Mouse (Mus musculus): ENCODE measurements around the gene Lrrc61. TPM values are rescaled to one million over a fixed set of nuclear protein-coding genes. Genes with fewer than 3 reads are reported as not detected.

Lrrc61 gene
- total RNA-seq, 2 experiments from 2014 or later, result 35.4 to 40.3 TPM

GRCm38 (mm10) chr6:48546271-48546670, 8.3 kb upstream of the Lrrc61 start:
- DNase-seq (ENCODE audit: low spot score in 2 of 2), result peak in 1 of 2 experiments; percentile 51

- DNase-seq (ENCODE audit: low spot score in 2 of 2), result no peak
Observed at GRCm38 (mm10) chr6:48546858-48547257, 7.7 kb upstream of the Lrrc61 start.

- DNase-seq (ENCODE audit: low spot score in 2 of 2), result no peak
Observed at GRCm38 (mm10) chr6:48548314-48548713, 6.3 kb upstream of the Lrrc61 start.

- no peak for DNase-seq (ENCODE audit: low spot score in 2 of 2)
Observed at GRCm38 (mm10) chr6:48552918-48553317, 1.7 kb upstream of the Lrrc61 start.

GRCm38 (mm10) chr6:48553819-48554218, 777 bp upstream of the Lrrc61 start:
- DNase-seq (ENCODE audit: low spot score in 2 of 2), result no peak

- DNase-seq (ENCODE audit: low spot score in 2 of 2), result peak; percentile 61 to 62
Observed at GRCm38 (mm10) chr6:48555104-48555890, 701 bp downstream of the Lrrc61 start.

DNA sequence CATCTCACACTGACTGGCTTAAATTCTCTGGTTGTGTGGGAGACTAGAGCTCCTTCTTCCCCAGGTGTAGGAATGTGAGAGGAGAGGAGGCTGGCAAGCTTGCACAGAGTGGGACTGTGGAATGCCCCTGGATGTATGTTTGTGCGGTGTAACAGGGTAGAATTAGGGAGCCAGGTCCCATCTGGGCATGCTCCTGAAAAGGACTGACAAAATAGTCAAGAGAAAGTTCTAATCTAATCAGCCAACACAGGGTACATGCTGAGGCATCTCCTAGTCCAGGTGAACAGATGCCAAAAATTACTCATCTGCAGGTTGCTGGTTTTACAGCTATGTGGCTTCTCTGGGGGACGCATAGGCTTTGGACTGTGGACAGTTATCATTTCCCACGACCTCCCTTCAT, 1.4 kb downstream of the Lrrc61 start:
- DNase-seq (ENCODE audit: low spot score in 2 of 2), result no peak

- DNase-seq (ENCODE audit: low spot score in 2 of 2), result no peak
Observed at GRCm38 (mm10) chr6:48565693-48566310, 11.2 kb downstream of the Lrrc61 start.

DNA sequence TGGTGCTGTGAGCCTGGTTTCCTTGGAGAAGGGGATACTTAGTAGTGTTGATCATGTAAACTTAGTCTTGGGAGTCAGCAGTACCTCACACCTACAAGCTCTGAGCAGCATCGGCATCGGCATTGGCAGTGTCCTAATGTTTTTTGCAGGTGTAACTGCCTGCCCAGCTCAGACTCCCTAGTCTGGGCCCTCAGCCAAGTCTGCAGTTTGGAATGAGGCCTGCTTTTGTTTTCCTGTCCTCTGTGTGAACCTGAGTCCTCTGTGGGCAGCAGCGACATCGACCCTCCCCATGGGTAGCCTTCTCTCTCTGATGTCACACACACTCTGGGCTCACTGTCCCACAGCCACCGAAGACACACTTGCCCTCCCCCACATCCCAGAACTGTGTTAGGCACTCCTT, 11.7 kb downstream of the Lrrc61 start:
- no peak for DNase-seq (ENCODE audit: low spot score in 2 of 2)

DNA sequence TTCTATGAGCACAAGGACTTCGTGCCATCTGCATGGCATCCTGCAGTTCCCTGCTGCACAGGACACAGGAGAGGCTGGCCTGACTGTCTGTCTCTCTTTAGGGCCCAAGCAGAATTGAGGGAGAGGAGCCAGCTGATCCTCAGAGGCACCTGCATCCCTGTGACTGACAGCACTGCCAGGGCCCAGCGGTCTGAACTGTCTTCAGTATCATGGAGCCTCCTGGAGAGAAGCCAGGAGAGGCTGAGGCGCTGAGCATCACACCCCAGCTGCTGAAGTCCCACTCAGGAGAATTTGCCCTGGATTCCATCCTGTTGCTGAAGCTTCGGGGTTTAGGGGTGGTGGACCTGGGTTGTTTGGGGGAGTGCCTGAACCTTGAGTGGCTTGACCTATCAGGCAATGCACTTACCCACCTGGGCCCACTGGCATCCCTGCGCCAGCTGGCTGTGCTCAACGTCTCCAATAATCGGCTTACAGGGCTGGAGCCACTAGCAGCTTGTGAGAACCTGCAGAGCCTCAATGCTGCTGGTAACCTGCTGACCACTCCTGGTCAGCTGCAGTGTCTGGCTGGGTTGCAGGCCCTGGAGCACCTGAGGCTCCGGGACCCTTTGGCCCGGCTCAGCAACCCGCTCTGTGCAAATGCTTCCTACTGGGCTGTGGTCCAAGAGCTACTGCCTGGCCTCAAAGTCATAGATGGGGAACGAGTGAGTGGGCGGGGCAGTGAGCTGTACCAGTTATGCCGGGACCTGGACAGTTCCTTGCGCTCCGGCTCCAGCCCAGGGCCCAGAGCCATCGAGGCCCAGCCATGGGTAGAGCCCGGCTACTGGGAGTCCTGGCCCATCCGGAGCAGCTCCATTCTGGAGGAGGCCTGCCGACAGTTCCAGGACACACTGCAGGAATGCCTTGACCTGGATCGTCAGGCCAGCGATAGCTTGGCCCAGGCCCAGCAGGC, 13.7 kb downstream of the Lrrc61 start:
- DNase-seq (ENCODE audit: low spot score in 2 of 2), result no peak

DNA sequence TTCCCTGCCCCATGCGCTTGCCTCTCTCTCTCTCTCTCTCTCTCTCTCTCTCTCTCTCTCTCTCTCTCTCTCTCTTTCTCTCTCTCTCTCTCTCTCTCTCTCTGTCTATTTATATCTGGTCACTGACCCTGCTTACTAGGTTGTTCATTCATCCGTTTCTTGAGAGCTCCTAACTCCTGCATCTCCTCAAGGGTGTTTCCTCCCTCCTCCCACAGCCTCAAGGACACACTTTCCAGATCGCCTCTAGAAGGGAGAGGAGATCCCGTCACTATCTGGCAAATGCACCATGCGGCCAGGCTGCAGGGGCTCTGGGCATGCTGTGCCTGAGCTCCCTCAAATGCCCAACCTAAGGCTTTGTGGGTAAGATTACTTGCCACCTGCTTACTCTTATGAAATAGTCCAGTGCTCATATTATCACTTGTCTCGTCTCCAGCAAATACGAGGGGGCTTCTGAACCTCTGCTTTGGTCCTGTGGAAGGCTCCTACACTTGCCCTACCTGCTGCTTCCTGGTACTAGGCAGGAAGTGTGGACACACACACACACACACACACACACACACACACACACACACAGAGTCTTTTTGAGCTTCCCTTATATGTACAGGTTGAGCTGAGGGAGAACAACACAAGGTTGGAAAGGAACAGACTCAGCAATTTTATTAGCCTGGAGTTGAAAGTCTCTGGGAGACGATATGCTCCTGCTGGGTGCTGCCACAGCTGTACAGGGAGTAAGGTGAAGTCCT, 14.6 kb downstream of the Lrrc61 start:
- DNase-seq (ENCODE audit: low spot score in 2 of 2), result no peak

DNA sequence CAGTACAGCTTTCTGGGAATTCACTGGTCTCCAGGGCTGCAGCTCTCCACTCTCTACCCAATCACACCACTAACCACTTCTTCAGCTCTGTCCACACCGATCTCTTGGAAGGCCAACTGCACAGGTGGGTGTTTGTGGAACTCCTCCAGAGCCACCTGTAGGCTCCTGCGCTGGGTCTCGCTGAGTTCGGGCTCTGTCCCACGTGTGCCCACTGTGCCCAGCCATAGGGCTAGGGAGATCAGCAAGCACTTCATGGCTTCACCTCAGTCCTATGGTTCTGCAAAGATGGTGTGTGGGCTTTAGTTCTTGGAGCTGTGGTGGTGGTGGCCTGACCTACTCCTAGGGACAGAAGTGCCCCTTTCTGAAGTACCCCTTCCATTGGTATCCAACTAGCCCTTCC, 17.4 kb downstream of the Lrrc61 start:
- DNase-seq (ENCODE audit: low spot score in 2 of 2), result no peak

- DNase-seq (ENCODE audit: low spot score in 2 of 2), result no peak
Observed at GRCm38 (mm10) chr6:48572572-48573061, 18.0 kb downstream of the Lrrc61 start, which contains the start of gene Rarres2. TSS of gene Rarres2 (minus strand) at chr6:48572789.

DNA sequence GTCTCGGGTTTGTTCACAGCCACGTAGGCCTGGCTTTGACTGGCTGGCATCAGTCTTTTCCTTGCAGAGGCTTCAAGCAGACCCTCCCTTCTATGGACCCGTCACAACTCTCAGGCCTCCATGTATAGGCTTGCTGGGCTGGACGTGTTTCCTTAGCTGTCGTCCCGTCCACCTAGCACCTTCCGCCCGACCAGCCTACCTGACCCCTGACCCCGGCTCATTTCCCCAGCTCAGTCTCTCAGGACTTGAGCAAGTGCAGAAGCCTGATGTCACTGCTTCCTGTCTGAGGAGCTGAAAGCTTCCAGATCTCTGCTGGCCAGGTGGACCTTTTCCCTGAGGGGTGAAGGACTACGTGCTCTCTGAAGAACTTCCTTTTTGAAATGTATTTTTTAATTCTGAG, 18.7 kb downstream of the Lrrc61 start:
- no peak for DNase-seq (ENCODE audit: low spot score in 2 of 2)

DNA sequence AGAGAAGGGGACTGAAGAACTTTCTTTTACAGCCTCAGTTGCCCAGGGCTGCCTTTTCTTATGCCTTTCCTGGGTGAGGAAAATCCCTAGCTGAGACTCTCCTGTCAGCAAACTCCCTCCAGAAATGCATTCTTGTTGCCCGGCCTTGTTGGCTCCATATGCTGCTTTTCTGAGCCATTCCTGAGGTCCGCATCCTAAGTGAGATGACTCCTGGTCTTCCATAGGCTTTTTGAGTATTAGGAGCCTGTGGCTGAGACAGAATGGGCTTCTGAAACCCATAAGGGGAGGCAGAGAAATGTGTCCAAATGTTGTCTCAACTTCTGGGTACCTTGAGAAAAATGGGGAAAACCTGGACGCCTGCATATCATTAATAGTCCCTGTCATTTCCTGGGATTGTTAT, 19.4 kb downstream of the Lrrc61 start:
- DNase-seq (ENCODE audit: low spot score in 2 of 2), result no peak

DNA sequence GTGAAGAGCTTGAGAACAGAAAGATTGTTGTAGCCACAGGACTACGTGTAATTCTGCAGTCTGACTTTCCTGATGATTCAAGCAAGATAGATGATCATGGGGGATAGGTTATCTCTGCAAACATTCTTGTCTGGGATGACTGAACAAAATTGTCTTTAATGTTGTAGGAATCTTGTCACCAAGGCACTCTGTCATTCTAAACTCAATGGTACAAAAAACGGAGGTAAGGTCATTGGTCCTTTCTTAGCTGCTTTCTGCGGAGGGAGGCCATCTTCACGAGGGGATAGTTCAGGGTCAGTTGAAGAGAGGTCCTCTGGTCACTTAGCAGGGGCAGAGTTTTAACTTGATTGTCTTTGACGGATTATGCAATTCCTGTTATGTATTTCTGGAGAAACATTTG, 24.1 kb downstream of the Lrrc61 start:
- no peak for DNase-seq (ENCODE audit: low spot score in 2 of 2)

DNA sequence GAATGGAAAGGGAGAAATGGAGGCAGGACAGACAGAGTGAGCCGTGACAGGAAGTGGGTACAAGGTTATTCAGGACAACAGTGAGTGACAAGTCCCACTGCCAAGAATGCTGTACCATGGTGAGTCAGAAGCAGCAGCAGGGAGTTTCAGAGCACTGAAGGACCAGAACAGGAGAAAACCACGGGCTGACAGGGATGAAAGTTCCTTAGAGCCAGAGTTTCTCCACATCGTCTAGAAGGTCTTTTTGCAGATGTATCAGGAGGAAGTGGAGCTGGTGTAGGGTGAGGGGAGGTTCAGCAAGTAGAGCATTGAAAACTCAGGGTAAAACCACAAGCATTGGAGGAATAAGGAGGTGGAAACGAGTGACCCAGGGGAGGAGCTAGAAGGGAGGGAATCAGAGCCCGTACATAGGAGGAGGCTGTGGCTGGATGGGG, 24.6 kb downstream of the Lrrc61 start:
- DNase-seq (ENCODE audit: low spot score in 2 of 2), result no peak

- DNase-seq (ENCODE audit: low spot score in 2 of 2), result no peak
Observed at GRCm38 (mm10) chr6:48581257-48581656, 26.7 kb downstream of the Lrrc61 start.

GRCm38 (mm10) chr6:48582037-48582436, 27.4 kb downstream of the Lrrc61 start:
- peak in 1 of 2 experiments; percentile 66 for DNase-seq (ENCODE audit: low spot score in 2 of 2)

- DNase-seq (ENCODE audit: low spot score in 2 of 2), result no peak
Observed at GRCm38 (mm10) chr6:48589194-48589750, 34.7 kb downstream of the Lrrc61 start, which contains the start of gene Gm45021. TSS of gene Gm45021 (plus strand) at chr6:48589610.

All from left cerebral cortex, adult 18-20 months (tissue).